Mouse (Mus musculus): Measurements from ENCODE around the gene Slc25a23.

Slc25a23 gene

DNA sequence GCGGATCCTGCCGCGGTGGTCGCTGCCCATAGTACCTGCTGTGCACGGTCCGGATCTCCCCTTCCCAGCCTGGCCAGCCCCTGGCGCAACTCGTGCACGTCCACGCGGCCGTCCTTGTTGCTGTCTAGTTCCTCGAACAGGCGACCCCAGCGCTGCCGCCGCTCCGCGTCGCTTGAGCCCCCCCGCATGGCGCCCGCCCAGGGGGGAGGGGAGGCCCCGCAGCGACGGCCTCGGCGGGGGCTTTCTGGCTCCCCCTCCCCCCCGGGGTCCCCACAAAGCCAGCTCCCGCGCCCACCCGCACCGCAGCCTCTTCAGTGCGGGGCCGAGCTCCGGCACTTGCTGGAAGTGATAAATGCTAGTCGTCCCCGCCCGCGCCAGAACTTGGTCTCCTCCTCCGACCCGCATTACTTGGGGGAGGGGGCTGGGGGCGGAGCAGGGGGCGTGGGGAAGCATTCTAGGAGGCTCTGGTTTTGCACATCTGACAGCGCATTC is at the start of gene Slc25a23:
TSS of gene Slc25a23 (minus strand) at position 378 of the 492 bp plus-strand sequence.
- DNase-seq, result peak; percentile 68

DNA sequence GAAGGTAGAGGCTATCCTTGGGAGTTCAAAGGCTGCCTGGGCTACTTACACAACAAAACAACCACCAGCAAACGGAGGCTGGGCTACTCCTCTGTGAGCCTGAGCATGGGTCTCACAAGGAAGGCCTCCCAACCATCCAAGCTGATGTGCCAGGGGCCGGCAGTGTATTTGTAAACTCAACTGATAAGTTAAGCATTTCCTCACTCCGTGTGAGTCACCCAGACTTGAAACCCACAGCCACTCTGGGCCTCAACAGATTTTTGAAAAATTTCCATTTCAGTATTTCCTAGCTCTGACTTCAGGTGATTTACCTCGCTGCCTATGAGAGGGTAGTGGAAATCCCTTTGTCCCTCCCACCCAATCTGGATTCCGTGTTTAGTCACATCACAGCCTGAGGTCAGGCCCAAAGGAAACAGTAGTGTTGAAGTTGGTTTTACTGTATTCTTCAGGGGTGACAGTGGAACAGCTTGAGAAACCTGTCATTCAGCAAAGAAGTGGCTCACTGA is 49.1 kb upstream of the Slc25a23 start:
- DNase-seq, result no peak

DNA sequence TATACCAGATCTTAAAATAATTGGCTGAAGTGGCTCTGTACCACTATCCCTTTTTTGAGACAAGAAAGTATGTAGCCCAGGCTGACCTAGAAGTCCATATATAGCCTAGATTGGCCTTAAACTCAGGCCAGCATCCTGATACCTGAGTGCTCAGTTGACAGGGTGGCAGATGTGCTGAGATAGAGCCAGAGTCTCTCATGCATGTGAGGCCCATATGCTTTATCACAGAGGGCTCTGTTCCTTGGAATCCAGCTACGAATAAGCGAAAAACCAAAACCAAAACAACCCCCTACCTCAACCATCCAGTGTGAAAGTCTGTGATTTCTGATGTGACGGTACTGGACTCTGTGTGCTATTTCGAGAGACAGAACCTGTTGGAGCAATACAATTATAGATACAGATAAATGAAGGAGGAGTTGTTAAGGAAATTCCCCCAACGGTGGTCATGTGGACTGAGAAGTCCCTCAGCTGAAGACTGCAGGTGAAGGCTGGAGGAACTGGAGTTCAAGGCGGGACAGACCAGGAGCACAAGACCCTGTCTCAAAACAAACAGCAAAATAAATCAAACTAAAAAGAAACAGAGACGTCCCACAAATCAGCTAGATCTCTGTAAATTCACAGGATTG is 48.5 kb upstream of the Slc25a23 start:
- no peak for DNase-seq

DNA sequence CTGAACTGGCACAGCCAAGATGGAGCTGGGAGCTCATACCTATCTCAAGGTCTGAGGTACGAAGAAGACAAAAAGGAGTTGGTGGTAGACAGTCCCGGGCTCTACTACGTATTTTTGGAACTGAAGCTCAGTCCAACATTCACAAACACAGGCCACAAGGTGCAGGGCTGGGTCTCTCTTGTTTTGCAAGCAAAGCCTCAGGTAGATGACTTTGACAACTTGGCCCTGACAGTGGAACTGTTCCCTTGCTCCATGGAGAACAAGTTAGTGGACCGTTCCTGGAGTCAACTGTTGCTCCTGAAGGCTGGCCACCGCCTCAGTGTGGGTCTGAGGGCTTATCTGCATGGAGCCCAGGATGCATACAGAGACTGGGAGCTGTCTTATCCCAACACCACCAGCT is 47.4 kb upstream of the Slc25a23 start:
- no peak for DNase-seq

DNA sequence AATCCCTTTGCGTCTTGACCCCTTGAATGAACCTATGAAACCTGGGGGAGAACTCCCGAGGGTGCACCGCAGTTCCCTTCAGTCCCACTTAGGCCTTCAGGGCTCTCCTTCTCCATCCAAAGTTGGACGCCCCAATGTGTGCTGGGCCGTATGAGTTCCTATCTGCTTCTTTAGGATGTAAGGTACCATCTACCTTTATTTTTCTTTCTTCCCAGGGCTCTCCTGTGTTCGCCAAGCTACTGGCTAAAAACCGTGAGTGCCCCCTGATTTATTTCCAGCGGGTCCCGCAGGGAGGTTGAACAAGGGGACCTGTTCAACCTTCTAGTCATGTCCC is 46.3 kb upstream of the Slc25a23 start:
- no peak for DNase-seq

DNA sequence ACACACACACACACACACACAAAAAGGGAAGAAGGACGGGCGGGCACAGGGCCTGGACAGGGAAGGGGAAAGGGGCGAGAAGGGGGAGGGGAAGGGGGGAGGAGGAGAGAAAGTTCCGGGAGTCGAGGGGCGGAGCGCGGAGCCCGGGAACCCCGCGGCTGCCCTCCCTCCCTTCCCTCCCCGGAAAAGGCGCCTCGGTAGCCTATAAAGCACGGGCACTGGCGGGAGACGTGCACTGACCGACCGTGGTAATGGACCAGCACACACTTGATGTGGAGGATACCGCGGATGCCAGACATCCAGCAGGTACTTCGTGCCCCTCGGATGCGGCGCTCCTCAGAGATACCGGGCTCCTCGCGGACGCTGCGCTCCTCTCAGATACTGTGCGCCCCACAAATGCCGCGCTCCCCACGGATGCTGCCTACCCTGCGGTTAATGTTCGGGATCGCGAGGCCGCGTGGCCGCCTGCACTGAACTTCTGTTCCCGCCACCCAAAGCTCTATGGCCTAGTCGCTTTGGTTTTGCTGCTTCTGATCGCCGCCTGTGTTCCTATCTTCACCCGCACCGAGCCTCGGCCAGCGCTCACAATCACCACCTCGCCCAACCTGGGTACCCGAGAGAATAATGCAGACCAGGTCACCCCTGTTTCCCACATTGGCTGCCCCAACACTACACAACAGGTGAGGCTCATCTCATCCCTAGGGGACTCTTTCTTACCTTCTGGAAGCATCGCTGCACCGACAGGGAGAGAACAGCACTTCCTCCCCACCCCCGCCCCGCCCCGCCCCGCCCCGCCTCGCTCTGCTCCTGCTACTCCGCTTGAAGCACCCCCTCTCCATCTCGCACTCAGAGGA is 45.7 kb upstream of the Slc25a23 start, which contains the start of gene Tnfsf9:
TSS of gene Tnfsf9 (plus strand) at position 145 of the 854 bp plus-strand sequence.
- DNase-seq, result peak; percentile 30

DNA sequence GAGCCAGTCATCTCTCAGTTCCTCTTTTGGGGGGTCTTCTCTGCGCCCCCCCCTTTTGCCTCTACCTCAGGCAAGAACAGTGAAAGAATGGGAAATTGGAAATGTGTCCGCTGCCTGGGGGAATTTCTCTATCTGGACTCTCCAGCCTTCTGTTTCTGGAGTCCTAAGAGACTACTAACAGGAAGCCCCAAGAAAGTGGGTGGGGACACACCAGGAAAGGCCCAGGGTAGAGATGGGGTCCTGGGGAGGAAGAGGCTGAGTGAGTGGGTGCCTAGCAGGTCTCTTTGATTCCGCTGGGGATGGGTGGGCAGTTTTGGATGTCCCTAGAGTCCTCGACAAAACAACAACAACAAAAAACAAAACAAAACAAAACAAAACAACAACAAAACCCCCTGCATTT is 44.8 kb upstream of the Slc25a23 start:
- DNase-seq, result no peak

DNA sequence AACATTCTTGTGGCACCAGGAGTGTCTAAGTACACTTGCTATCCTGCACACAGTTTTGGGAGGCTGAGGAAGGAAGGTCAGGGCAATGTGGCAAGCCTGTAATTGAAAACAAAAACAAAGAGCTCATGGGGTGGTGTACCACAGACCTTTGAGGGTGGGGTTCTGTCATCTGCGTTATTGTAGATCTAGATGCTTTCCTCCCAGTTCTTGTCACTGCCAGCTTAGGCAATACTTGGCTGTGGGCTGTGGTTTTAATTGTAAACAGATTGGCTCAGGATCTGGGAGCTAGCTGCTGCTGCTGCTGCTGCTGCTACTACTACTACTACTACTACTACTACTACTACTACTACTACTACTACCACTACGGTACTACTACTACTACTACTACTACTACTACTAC is 42.6 kb upstream of the Slc25a23 start:
- no peak for DNase-seq

DNA sequence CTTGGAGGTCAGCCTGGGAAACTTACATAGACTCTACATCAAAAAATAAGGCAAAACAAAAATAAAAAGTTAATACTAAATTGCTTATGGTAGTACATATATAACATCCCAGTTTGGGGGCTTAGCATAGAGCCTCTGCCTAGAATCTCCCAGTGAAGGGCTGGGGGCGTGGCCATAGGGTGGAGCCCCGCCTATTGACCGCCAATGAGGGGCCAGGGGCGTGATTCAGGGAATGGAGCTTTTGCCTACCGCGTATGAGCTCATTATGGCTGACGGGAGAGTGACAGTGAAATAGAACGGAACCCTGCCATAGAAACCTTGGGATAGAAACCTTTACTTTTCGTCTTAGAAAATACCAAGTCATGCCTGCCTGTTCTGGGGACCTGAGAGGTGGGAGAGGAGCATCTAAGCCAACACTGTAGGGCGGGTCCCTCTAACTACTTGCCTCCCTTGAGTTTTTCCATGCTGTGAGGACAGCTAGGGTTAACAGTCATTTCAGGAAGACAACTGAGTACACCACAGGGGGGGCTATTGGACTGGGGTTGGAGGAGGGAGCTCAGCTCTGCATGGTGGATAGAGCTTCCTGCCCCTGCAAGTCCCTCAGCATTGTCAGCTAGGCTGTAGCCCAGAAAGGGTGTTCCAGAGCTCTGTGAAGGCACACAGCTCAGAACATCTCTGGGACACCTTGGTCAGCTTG is 40.1 kb upstream of the Slc25a23 start:
- no peak for DNase-seq

DNA sequence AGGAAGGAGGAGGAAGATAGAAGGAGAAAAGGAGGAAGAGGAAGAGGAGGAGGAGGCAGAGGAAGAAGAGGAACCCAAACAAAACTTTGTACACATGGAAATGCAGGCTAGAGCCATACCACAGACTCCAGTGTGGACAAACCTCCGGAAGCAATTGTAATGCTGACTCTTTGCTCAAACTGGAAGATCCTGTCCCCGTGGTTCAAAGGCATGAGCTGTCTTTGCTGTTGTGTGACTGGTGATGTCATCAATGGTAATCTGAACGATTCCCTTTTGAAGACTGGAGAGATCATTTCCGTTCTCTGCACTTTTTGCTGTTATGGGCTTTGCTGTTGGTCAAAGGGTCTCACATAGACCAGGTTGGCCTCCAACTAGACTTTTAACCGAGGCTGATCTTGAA is 38.7 kb upstream of the Slc25a23 start:
- no peak for DNase-seq

DNA sequence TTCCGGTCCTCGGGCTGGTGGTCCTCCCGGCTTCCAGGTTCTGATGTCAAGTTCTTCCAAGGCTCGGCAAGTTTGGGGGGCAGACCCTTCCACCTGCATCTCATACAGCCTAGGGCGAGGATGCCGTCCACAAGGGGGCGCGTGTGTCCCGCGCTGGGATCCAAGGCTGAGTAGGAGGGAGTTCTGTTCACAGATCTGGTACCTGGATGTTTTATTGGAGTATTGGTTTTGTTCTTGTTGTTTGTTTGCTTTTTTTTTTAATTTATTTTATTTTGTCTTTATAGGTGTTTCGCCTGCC is 36.9 kb upstream of the Slc25a23 start:
- DNase-seq, result peak; percentile 91

DNA sequence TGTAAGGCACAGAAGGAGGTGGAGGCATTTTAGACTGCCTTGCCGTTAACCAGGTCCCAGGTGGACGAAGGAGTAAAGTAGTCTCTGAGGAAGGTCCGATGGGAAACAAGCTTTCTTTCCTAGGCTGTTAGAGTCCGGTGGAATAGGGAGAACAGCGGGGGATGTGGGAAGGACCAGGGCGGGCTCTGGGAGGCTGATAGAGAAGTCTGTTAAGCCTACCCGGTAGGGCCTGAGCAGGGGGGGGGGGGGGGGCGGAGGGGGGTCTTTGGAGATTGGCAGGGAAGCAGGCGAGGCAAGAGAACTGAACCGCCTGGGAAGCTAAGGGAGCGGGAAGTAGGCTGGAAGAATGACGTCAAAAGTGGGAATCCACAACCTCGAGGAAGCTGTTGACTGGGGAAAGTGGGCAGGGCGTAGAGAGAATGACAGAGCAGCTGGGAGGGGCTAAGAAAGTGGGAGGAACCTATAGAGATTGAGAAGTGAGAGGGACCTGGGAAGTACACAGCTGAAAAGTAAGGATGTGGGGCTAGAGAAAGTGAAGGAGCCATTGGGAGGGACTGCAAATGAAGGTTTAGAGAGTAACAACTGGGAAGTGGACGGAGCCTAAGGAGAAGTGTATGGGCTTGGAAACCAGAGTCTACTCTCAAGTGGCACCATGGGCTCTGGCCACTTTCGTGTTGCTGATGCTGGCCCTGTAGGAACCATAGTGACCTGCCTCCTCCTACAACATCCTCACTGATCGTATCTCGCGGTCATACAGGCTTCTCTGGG is 36.4 kb upstream of the Slc25a23 start:
- DNase-seq, result peak; percentile 64

DNA sequence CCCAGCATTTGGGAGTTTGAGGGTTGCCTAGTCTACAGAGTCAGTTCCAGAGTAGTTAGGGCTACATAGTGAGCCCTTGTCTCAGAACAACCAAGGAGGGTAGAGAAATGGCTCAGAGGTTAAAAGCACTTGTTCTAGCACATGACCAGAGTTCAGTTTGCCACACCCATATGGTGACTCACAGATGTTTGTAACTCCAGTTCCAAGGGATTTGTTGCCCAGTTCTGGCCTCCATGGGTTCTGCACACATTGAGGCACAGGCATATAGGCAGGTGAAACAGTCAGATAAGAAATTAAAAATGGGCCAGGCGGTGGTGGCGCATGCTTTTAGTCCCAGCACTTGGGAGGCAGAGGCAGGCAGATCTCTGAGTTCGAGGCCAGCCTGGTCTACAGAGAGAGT is 34.6 kb upstream of the Slc25a23 start:
- DNase-seq, result no peak

DNA sequence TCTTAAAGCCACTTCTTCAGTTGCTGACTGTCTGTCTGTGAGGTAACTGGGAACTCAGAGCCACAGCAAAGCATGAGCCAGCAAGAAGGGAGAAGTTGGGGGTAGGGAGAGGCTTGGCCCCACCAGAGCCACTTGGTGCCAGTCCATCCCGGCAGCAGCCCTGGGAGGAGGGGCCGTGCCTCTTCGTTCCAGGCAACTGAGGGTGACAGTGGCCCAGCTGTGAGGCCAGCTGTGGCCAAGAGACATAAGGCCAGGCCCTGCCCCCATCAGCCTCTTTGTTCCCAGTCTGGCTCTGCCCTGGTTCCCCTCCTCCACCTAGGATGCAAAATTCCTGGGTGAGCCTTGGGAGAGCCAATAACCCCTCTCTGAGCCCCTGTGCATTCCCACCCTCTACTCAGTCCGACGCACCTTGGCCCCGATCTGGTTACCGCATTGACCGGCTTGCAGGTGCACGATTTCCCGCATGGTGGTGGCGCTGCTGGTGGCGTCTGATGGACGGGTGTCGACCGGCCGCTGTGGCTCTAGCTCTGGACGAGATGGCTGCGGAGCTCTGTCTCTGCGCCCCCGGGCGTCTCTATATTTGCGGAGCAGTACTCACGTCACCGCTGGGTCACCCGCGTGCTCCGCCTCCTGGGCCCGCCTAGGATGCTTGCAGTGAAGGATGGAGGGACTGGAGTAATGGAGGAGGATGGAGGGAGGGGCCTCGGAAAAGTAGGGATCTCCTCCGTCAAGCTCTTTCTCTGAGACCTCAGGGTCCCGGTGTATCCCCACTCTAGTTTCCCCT is 27.6 kb upstream of the Slc25a23 start, which contains the start of gene Tubb4a:
TSS of gene Tubb4a (minus strand) at position 734 of the 784 bp plus-strand sequence.
- DNase-seq, result peak; percentile 40

DNA sequence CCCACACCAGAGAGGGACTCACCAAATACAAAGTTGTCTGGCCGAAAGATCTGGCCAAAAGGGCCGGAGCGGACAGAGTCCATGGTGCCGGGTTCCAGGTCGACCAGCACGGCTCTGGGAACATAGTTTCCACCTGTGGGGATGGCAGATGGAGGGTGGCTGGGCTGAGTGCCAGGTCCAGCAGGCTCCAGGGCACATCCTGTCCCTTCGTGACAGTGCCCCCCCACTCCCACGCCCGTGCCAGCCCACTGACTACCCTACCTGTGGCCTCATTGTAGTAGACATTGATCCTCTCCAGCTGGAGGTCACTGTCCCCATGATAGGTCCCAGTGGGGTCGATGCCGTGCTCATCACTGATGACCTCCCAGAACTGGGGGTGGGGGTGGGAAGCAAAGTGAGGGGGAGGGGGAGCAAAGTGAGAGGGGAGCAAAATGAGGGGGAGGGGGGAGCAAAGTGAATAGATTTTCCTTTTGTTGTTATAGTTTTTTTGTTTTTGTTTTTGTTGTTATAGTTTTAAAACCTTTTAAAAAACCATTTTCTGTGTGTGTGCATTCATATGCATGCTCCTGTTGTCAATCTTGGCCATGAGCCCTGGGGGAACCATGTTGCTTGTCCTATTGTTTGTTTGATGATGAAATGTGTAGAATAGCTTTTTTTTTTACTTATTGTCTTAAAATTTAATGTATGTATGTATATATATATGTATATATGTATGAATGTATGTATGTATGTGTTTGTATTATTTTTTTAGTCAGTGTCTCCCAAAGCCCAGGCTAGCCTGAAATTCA is 26.5 kb upstream of the Slc25a23 start:
- DNase-seq, result no peak

DNA sequence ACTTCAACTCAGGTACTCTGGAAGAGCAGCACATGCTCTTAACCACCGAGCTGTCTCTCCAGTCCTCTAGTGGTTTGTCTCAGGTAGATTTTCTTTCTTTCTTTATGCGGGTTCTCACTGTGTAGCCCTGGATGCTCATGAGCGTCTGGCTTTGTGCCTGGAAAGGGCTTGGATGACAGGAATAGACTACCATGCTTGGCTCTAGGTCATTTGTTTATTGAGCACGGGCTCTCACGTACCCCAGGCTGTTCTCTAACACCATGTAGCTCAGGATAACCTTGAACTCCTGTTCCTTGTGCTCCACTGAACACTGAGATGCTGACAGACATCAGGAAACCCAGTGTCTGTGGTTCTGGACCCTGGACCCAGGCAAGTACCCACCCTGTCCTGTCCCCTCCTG is 22.8 kb upstream of the Slc25a23 start:
- no peak for DNase-seq

DNA sequence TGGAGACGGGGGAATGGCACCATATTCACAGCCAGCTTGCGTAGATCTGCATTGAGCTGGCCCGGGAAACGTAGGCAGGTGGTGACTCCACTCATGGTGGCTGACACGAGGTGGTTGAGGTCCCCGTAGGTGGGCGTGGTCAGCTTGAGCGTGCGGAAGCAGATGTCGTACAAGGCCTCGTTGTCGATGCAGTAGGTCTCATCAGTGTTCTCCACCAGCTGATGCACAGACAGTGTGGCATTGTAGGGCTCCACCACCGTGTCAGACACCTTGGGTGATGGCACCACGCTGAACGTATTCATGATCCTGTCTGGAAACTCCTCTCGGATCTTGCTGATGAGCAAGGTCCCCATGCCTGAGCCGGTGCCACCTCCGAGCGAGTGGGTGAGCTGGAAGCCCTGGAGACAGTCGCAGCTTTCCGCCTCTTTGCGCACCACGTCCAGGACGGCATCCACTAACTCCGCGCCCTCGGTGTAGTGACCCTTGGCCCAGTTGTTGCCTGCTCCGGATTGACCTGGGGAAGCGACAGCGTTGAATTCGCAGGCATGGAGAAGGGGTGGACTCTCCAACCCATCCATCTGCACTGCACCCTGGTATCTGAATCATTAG is 21.7 kb upstream of the Slc25a23 start:
- no peak for DNase-seq

DNA sequence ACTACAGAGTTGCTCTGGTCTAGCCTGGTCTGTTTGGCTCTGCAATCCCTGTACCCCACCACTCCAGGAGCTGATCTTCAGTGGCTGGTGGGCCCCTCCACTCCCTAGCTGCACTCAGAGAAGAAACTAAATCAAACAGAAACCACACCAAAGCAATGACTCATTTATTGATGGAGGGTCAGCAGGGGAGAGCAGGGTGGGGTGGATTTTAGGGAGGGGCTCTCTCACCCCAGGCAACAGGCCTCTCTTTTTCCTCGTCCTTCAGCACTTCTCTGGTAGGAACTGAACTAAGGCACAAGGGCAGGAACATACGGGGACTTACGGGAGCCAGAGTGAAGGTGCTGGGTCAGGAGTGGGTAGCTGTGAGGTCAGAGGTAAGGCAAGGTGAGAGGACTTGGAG is 20.3 kb upstream of the Slc25a23 start:
- no peak for DNase-seq

DNA sequence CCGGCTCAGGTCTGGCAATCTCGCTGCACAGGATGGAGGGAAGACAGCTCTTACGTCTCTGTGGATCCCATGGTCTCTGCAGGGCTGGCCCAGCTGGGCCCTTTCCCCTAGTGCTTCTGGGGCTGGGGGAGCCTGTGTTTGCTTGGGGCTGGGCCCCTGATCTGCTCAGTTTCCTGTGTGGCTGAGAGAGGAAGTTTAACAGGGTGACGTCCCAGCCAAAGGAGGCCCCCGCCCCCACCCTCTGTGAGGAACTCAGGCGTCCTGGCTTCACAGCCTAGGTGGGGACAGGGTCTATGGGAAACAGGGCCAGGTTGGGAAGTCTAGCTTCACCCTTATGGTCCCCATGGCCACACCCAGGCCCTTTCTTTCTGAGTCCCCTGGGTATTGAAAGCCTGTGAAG is 18.7 kb upstream of the Slc25a23 start, which contains the start of gene Dennd1c:
TSS of gene Dennd1c (minus strand) at position 179 of the 400 bp plus-strand sequence.
- DNase-seq, result peak; percentile 21

DNA sequence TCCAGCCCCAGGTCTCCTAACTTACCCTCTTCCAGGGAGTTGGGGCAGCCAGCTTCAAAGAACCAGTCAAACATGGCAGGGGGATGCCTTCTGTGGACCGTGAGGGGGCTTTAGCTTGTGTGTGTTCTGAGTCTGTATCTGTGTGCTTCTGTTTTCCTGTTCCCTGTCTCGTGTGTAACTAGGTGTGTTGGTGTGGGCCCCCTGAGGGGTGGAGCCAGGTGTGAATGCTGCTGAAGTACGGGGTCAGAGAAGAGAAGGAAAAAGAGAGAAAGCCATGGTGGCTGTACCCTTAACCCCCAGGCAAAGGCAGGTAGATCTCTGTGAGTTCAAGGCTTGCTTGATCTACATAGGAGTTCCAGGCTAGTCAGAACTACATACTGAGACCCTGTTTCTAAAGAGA is 17.3 kb upstream of the Slc25a23 start:
- DNase-seq, result no peak

DNA sequence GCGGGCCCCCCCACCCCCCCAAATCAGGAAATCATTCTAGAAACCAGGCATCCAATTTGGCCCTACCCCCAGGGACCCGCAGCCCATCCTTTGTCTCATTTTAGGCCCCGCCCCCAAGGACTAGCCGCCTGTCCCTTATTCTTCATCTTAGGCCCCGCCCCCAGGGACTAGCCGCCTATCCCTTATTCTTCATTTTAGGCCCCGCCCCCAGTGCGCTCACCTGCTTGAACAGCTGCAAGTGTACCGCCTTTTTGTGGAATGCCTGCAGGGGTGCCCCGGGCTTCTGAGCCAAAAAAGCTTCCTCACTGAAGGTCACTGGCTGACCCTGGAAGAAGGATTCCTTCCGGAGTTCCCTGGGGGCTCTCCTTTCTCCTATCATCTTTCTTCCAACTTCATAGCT is 11.0 kb upstream of the Slc25a23 start:
- peak; percentile 31 for DNase-seq
